Mouse (Mus musculus) CH12.LX (cell line): ENCODE data around the gene Ccl4.

Source experiments
- MAFK ChIP-seq: IDR thresholded peaks from 2 replicates; pipeline ENCODE4 v1.6.1; 2011; ENCODE audit warnings: low read length, improper control_type of control experiment; ENCODE audit not compliant: insufficient replicate concordance
- MAX ChIP-seq: IDR thresholded peaks from 2 replicates; pipeline ENCODE4 v1.6.1; 2011; ENCODE audit warnings: low read length, improper control_type of control experiment

- no peak for TF ChIP-seq MAX
- TF ChIP-seq MAFK, result no peak
Observed at GRCm38 (mm10) chr11:83657508-83657907, 4.9 kb upstream of the Ccl4 start.
